Mouse (Mus musculus) midbrain, embryonic 14.5 days (tissue): ENCODE data around the gene Plekhd1. TPM values are rescaled to one million over a fixed set of nuclear protein-coding genes. Genes with fewer than 3 reads are reported as not detected.

Experiments
- ATAC-seq: fragments of 200-750 bp; cut with Nextera tagmentation; 2 replicates; pipeline ENCODE4 v1.8.0; 2017; ENCODE audit warnings: moderate number of reproducible peaks, moderate library complexity; ENCODE audit not compliant: low FRiP score, low TSS enrichment
- DNase-seq: peaks from one replicate; pipeline ENCODE4 v3.0.0-alpha.2; 2015
- H3K27ac ChIP-seq: fragments of 300-500 bp; sonication (generic); replicated peaks from 2 replicates; pipeline ENCODE4 v1.5.1; 2014; ENCODE audit warnings: mild to moderate bottlenecking, low read depth, low read length, moderate library complexity
- H3K27me3 ChIP-seq: fragments of 300-500 bp; sonication (generic); 2 replicates; pipeline ENCODE4 v1.6.1; 2014; ENCODE audit warnings: low read length, control low read depth, mixed read lengths; ENCODE audit not compliant: control insufficient read depth, insufficient read depth
- H3K36me3 ChIP-seq: fragments of 300-500 bp; sonication (generic); 2 replicates; pipeline ENCODE4 v1.6.1; 2014; ENCODE audit warnings: low read length, control low read depth; ENCODE audit not compliant: control insufficient read depth, insufficient read depth
- H3K4me1 ChIP-seq: fragments of 300-500 bp; sonication (generic); 2 replicates; pipeline ENCODE4 v1.6.1; 2014; ENCODE audit warnings: mild to moderate bottlenecking, antibody characterized with exemption, low read length, control low read depth; ENCODE audit not compliant: control insufficient read depth, insufficient read depth
- H3K4me2 ChIP-seq: fragments of 300-500 bp; sonication (generic); 2 replicates; pipeline ENCODE4 v1.6.1; 2014; ENCODE audit warnings: mild to moderate bottlenecking, low read length, moderate library complexity
- H3K4me3 ChIP-seq: fragments of 300-500 bp; sonication (generic); replicated peaks from 2 replicates; pipeline ENCODE4 v1.5.1; 2014; ENCODE audit warnings: low read depth, low read length
- H3K9ac ChIP-seq: fragments of 300-500 bp; sonication (generic); replicated peaks from 2 replicates; pipeline ENCODE4 v1.6.1; 2014; ENCODE audit warnings: mild to moderate bottlenecking, low read length, moderate library complexity
- H3K9me3 ChIP-seq: fragments of 300-500 bp; sonication (generic); 2 replicates; pipeline ENCODE4 v1.6.1; 2016; ENCODE audit warnings: low read length, control low read depth, mixed read lengths; ENCODE audit not compliant: control insufficient read depth
- WGBS: fragments of 180-500 bp; shearing (Covaris S2); extraction: QIAGEN DNeasy Blood & Tissue Kit; methylation state at CpG from one replicate; pipeline ENCODE4 v1.1.7; 2014; 5-methylcytosine and 5-hydroxymethylcytosine counted together
- polyA plus RNA-seq: library from polyadenylated mRNA; unstranded; fragments of >200 nt; fragmentation: Nextera tagmentation; extraction: Ambion mirVana; gene quantifications from 2 replicates; pipeline ENCODE4 v1.2.1, GENCODE M21; 2014

Gene Plekhd1
- polyA plus RNA-seq, 1 experiment from 2014 or later, result 3.5 TPM

GRCm38 (mm10) chr12:80689696-80690095 is 2.7 kb upstream of the Plekhd1 start:
- ATAC-seq, result no peak
- 65% methylated on average over 5 of the region's 5 CpGs for WGBS
- Histone ChIP-seq H3K4me2 (no peak overlapping the region), H3K9me3 (no peaks in the 10 kb centered on the region), H3K4me3 (no peak overlapping the region), H3K27me3 (peaks cover 38% of the 10 kb centered on the region), H3K36me3 (no peaks in the 10 kb centered on the region), H3K9ac (no peak overlapping the region), H3K27ac (no peak overlapping the region), H3K4me1 (peaks cover 11% of the 10 kb centered on the region; the same call in 1 of the 2 replicates)
- DNase-seq, result no peak

- H3K4me3 ChIP-seq, result peak overlapping the region; percentile 40
- no peak overlapping the region for H3K27ac ChIP-seq
Observed at GRCm38 (mm10) chr12:80691671-80692091, 710 bp upstream of the Plekhd1 start.

GRCm38 (mm10) chr12:80693700-80694099 is 1.3 kb downstream of the Plekhd1 start:
- 44% methylated on average over 2 of the region's 2 CpGs for WGBS
- Histone ChIP-seq H3K4me2 (no peak overlapping the region), H3K4me3 (no peak overlapping the region), H3K9ac (no peak overlapping the region), H3K9me3 (no peaks in the 10 kb centered on the region), H3K4me1 (peaks cover 11% of the 10 kb centered on the region; the same call in 1 of the 2 replicates), H3K27ac (no peak overlapping the region), H3K27me3 (peaks cover 38% of the 10 kb centered on the region), H3K36me3 (no peaks in the 10 kb centered on the region)
- ATAC-seq (no peak), DNase-seq (peak; percentile 26)

More at GRCm38 (mm10) chr12:80691671-80692091, 710 bp upstream of the Plekhd1 start:
- ATAC-seq (no peak), DNase-seq (peak; percentile 13)
- H3K36me3 ChIP-seq, result no peaks in the 10 kb centered on the region
- H3K27me3 ChIP-seq, result peaks cover 38% of the 10 kb centered on the region
- 15% methylated on average over 12 of the region's 12 CpGs for WGBS
- peaks cover 11% of the 10 kb centered on the region; the same call in 1 of the 2 replicates for H3K4me1 ChIP-seq
- H3K4me2 ChIP-seq, result peak overlapping the region; percentile 58
- no peak overlapping the region for H3K9ac ChIP-seq
- no peaks in the 10 kb centered on the region for H3K9me3 ChIP-seq

GRCm38 (mm10) chr12:80695004-80695403 is 2.6 kb downstream of the Plekhd1 start:
- Histone ChIP-seq H3K27ac (no peak overlapping the region), H3K27me3 (peaks cover 38% of the 10 kb centered on the region), H3K4me3 (no peak overlapping the region), H3K36me3 (no peaks in the 10 kb centered on the region), H3K4me1 (peaks cover 7% of the 10 kb centered on the region; the same call in 1 of the 2 replicates), H3K4me2 (no peak overlapping the region), H3K9me3 (no peaks in the 10 kb centered on the region), H3K9ac (no peak overlapping the region)
- ATAC-seq (no peak), DNase-seq (no peak)
- 52% methylated on average over 3 of the region's 3 CpGs for WGBS

- peaks cover 11% of the 10 kb centered on the region; the same call in 1 of the 2 replicates for H3K27me3 ChIP-seq
- ATAC-seq, result no peak
- no peaks in the 10 kb centered on the region for H3K4me1 ChIP-seq
- no peaks in the 10 kb centered on the region for H3K9me3 ChIP-seq
- no peak overlapping the region for H3K9ac ChIP-seq
- no peak overlapping the region for H3K27ac ChIP-seq
- no peak overlapping the region for H3K4me2 ChIP-seq
- H3K4me3 ChIP-seq, result no peak overlapping the region
- no peaks in the 10 kb centered on the region for H3K36me3 ChIP-seq
- DNase-seq, result no peak
- 94% methylated on average over 5 of the region's 5 CpGs for WGBS
Observed at GRCm38 (mm10) chr12:80698526-80699143, 6.2 kb downstream of the Plekhd1 start.

DNA sequence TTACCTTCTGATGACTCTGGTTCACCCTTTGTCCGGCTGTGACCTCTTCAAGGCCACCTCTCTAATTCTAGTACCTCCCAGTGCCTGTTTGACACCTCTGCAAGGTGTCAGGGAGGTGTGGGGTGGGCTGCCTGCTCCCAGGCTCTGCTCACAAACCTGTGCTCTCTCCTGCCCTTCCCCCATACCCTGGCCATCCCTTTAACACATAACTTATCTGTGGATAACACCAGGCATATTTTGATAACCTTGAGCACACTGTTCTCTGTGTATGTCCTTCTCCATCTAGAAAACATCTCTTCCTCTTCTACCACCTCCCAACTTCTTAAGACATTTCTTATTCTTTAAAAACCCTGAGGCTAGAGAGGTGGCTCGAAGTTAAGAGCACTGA is 6.7 kb downstream of the Plekhd1 start:
- DNase-seq (no peak), ATAC-seq (no peak)
- Histone ChIP-seq H3K4me2 (no peak overlapping the region), H3K4me3 (no peak overlapping the region), H3K4me1 (no peaks in the 10 kb centered on the region), H3K27me3 (peaks cover 6% of the 10 kb centered on the region; the same call in 1 of the 2 replicates), H3K9me3 (no peaks in the 10 kb centered on the region), H3K9ac (no peak overlapping the region), H3K27ac (no peak overlapping the region), H3K36me3 (no peaks in the 10 kb centered on the region)
- 80% methylated on average over 2 of the region's 2 CpGs for WGBS

GRCm38 (mm10) chr12:80701332-80701731 is 8.9 kb downstream of the Plekhd1 start:
- peak; percentile 13 for DNase-seq
- no peaks in the 10 kb centered on the region for H3K36me3 ChIP-seq
- H3K4me1 ChIP-seq, result no peaks in the 10 kb centered on the region
- no peak for ATAC-seq
- no peaks in the 10 kb centered on the region for H3K27me3 ChIP-seq
- no peak overlapping the region for H3K9ac ChIP-seq
- no peak overlapping the region for H3K4me2 ChIP-seq
- no peak overlapping the region for H3K27ac ChIP-seq
- WGBS, result 83% methylated on average over 7 of the region's 7 CpGs
- no peaks in the 10 kb centered on the region for H3K9me3 ChIP-seq
- H3K4me3 ChIP-seq, result no peak overlapping the region

GRCm38 (mm10) chr12:80706208-80706914 is 14.0 kb downstream of the Plekhd1 start:
- no peak overlapping the region for H3K9ac ChIP-seq
- H3K27ac ChIP-seq, result no peak overlapping the region
- no peaks in the 10 kb centered on the region for H3K27me3 ChIP-seq
- whole genome bisulfite sequencing, result 65% methylated on average over 11 of the region's 11 CpGs
- ATAC-seq, result no peak
- no peak overlapping the region for H3K4me2 ChIP-seq
- DNase-seq, result no peak
- no peak overlapping the region for H3K4me3 ChIP-seq
- H3K36me3 ChIP-seq, result no peaks in the 10 kb centered on the region
- no peaks in the 10 kb centered on the region for H3K4me1 ChIP-seq
- H3K9me3 ChIP-seq, result no peaks in the 10 kb centered on the region
